Mouse (Mus musculus) kidney, postnatal 10 days (tissue): ENCODE measurements around the gene Cav2.

ENCODE experiments used
- DNase-seq: peaks from one replicate; pipeline ENCODE4 v3.0.0; 2021; ENCODE audit warnings: mixed read lengths

Cav2 gene

DNA sequence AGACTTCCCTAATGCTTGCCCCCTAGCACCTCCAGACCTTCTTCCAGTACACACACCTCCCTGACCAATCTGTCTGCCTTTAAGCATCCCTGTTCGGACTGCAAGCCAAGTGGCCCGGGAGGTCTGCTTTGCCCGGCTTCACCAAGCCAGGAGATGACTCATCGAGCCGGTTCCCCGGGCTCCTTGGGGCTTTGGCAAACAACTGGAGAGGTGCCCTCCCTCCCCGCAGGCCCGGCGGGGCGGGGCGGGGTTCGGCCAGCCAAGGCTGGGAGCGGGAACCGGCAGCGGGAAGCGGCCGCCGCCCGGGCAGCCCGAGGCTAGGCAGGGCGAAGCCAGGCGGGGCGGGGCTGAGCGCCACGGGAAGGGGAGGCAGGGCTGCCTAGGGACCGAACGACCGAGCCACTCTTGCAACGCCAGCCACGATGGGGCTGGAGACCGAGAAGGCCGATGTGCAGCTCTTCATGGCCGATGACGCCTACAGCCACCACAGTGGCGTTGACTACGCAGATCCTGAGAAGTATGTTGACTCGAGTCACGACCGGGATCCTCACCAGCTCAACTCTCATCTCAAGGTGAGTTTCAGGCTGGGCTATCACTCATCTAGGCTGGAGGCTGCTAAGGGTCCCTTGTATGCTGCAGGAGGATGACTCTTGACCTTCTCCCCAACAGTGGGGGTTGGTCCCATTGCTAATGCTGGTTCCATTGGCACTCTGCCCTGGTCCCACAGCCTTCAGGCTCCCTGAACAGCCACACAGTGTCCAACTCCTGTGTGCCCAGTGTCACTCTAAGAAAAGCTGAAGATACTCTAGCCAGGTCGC is at the start of gene Cav2:
Gene Cav2 (plus strand): TSS at position 247 of the 818 bp plus-strand sequence.
- DNase-seq = peak; percentile 87

DNA sequence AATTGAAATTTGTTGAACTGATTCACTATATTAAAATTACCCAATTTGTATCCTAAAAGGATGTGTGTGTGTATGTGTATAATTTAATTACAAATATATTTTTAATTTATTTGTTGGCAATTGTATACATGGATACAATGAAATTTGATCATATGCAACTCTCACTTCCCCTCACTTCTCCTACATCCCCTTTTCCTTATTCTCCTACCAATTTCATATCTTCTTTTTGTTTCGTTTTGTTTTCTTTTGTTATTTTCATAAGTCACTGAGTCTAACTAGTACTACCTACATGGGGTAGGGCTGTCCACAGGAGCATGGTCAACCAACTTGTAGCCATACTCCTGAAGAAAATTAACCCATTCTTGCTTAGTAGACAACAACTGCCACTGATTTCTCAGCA is 41.3 kb upstream of the Cav2 start:
- DNase-seq = no peak

DNA sequence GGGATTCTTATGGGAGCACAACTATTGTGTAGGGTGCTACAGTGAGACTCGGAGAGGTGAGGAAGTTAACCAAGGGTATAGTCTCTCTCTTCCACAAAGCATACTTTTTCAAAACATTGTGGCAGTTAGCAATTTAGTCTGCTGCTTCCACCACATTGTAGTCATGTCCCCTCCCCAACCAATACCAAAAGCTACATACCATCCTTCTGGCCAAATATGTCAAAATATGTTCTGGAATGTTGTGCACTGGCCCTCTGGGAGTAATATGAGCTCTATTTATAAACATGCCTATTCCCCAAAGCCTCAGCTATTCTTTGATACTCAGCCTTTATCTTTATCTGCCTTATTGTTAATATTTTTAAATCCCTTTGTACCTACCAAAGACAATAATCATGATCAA is 40.0 kb upstream of the Cav2 start:
- no peak for DNase-seq

DNA sequence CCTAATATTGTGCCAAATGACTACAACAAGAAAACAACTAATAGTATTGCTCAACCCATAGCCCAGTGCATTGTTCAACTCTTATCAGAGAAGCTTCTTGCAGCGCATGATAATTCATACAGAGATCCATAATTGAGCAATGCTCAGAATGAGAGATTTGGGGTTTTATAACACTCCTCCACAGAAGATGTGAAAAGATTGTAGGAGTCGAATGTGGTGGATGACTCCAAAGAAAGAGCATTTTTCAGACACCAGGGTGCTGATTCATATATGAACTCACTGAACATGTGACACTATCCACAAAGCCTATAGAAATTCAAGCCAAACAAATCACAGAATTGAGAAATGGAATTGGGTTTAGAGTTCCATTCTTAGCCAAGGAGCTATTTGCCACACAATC is 34.0 kb upstream of the Cav2 start:
- DNase-seq = no peak

DNA sequence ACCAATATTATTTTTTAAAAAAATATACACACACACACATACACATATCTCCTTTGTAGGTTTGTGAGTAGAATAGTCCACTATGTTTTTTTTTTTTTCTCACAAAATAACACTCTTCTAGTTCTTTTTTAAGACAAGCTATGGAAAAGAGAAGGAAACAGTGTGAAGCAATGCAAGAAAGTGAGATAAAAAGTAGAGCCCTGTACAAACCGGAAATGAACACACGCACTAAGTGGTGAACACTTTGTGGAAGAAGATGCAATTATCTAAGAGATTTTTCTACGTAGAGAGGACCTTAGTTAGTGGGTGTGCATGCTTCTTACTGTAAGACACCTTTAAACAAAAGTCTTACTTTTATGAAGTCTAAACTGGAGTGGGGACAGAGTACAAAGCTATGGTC is 33.3 kb upstream of the Cav2 start:
- no peak for DNase-seq

DNA sequence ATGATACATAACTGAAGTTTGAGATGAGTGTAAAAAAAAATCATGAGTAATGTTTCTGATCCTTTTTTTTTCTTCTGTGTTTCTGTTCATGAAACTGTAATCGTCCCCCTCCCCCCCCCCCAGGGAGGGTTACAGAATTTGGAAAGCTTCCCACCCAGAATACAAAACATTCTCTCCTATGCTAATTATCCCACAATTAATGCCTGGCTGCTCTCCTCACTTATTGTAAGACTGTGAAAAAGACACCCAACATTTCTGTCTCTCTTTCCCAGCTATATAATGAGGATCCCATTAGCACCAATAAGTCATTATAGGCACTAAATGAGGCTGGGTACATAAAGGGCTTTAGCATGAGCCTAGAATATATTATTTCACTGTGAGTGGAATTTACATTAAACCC is 32.7 kb upstream of the Cav2 start:
- no peak for DNase-seq

DNA sequence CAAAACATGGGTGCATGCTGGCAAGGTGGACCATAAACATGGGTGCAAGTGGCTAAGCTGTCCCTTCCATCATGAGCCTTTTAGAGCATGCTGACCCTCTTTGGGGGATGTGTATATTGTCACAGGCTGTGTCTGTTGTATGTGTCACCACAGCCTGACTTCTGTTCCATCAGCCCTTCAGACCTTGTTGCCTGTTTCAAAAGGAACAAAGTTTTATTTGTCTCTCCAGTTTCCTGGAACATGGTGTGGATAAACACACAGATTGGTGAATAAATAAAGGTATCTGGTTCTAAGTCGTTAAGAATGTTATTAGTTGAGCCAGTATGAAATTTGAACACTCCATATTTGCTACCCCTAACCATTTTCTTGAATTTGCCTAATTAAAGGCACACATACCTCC is 29.0 kb upstream of the Cav2 start:
- DNase-seq = no peak

DNA sequence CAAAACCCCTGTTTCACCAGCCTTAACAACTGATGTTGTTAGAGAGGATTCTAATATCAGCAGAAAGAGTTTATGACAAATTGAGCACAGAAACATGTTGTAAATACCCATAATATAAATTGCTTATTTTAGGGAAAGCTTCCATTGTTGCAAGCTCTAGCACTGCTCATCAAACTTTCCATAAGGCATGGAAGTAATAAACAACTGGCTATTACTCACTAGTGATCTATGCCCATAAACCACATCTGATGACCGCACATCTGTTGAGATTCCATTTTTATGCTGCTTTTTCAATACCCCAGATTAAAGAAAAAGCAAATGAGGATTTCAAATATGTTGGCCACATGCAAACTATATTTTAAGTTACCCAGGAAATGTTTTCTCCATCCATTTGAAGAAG is 22.8 kb upstream of the Cav2 start:
- DNase-seq = no peak

DNA sequence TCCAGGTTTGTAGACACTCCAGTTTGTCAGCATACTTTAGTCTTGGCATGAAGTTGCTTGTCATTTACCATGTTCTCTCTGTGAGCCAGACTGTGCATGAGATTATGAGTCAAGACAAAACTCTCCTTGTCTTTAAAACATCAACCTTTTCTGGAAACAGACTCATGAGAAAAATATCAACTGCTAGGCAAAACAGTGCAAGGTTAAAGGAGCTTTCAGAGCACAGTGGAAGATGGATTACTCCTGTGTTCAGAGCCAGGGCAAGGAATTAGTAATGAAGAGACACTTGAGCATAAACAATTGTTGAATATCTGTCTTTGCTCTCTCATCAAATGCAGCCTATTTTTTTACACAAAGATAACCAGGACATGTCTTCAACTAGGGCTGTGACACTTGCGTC is 22.1 kb upstream of the Cav2 start:
- DNase-seq = no peak

DNA sequence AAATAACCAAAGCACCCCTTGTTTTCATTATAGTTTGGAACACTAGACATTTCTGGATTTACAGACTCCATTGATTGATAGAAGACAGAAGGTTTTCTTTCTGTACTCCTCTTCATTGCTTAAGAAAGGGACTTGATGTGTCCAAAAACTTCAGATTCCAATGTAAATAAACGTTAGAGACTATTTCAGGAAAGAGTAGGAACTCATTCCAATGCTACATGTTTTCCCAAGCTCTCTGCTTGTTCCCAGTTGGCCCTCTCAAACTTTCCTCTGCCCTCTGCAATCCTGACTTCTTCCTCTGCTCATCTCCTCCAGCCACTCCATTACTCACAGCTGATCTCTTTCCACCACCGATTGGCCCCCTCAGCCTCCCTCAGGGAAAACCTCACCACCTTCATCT is 18.2 kb upstream of the Cav2 start:
- DNase-seq = no peak

DNA sequence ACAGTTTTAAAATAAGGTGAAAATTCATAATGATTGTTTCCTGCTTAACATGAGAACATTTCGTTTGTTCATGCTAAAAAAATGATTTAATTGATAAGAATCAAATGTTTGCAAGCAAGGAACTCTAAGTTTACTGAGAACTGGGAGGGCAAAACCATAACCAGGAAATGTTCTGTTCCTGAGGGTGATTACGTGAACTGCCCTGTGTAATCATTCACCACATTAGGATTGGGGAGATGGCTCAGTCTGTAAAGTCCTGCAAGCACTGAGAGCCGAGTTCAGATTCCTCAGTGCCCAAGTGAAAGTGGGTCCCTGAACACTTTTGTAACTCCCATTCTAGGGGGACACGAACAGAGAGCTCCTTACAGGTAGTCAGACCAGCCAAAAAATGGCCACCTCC is 15.9 kb upstream of the Cav2 start:
- no peak for DNase-seq

DNA sequence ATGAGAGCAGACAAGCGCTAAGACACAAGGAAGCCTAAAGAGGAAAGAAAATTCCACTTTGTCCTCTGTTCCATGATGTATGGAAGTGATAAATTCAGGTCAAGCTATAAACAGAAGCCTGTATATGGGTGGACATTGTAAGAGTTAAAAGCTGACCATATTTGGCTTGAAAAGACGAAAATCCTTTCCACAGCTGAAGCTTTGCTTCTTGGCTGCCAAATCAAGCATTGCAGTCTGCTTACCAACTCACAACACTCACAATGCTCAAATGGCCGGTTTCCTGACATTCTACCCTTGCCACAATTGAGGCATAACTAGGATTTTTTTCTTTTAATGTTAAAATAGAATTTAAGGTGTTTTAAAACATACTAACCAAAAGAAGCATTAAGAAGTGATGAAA is 14.5 kb upstream of the Cav2 start:
- no peak for DNase-seq

DNA sequence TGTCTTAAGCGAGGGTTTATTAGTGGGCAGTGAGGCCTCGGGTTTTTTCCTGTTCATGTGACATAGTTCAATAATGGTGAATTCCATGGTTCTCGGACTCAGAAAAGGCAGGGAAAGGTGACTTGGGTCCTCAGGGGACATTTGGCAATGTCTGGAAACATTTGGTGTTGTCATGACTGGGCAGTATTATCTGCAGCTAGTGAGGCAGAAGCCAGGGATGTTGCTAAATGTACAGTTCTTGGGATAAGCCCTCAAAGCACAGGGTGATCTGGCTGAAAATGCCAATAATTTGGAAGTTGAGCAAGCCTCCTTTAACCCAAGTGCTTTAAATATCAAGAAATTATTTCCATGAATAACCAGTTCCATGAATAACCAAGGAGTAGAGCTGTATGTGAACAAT is 2.6 kb upstream of the Cav2 start:
- DNase-seq = no peak

DNA sequence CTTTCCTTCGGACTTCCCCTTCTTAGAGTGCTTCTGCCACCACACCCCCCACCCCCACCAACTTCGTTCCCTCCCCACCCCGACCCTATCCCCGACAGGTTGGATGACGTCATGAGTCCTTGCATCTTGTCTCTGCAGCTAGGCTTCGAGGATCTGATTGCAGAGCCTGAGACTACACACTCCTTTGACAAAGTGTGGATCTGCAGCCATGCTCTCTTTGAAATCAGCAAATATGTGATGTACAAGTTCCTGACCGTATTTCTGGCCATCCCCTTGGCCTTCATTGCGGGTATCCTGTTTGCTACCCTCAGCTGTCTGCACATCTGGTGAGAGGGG is 740 bp downstream of the Cav2 start:
- DNase-seq = no peak

DNA sequence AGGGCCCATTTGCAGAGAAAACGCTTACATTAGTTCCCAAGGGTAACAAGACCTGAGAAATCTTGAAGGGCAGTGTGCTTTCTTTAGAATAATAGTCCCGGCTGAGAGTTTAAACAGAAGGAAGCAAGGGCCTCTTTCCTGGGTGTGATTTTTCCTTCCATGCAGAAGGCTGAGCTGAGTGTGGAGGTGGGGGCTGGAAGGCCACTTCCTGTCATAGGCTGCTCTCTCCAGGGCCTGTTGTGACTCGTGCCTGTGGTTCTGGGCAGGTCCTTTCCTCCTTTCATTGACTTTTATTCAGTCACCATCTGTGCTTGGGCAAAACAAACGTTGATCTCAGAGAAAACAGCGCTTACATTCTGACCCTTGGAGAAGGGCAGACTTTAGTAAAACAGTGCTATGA is 1.2 kb downstream of the Cav2 start:
- peak; percentile 43 for DNase-seq

DNA sequence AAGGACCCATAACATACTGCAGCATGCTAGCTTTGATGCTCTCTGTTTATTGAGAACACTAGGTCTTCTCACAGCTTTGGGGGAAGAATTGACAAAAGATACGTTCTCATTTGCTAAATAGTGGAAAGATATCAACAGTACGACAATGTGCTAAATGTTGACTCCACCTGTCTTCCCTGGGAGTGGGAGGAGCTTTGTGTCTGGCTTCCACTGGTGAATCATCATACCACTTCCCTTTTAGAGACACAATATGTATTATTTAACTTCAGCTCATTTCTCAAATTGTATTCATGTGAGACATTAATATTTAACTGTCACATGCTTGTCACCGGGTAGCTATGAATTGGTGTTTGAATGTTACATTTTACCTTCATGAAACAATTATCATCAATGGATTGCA is 2.8 kb downstream of the Cav2 start:
- no peak for DNase-seq

DNA sequence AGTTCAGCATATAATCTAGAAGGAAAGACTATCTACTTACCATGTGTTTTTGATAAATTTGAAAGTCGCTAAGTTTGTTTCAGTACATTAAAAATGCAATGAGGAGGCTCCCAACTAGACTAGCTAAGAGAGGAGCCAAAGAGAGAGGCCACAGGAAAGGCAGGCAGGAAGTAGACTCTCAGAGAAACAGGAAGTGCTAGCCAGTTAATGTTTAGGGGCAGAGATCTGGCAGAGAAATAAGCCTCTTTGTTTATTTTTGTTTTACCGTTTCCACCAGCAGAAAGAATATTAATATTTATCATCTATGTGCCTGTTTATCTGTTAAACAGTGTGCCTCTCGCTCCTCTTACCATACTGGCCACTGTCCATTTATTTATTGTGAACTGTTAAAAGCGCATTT is 5.4 kb downstream of the Cav2 start:
- no peak for DNase-seq

DNA sequence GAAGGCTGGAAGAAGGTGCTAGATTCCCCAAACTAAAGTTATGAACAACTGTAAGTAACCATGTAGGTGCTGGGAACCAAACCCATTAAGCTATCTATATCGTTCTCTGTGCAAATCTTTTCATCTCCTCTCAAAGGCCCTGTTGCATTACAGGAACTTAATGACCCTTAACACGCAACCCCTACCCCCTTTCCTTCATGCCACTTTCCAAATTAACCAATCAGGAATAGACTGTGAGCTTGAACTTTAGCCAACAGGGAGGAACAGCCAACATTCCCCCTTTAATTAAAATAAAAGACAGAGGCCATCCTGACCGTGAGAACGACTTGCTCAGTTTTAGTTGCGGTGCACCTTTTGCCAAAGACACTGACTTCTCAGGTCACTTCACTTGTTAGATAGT is 14.1 kb downstream of the Cav2 start:
- DNase-seq = no peak

DNA sequence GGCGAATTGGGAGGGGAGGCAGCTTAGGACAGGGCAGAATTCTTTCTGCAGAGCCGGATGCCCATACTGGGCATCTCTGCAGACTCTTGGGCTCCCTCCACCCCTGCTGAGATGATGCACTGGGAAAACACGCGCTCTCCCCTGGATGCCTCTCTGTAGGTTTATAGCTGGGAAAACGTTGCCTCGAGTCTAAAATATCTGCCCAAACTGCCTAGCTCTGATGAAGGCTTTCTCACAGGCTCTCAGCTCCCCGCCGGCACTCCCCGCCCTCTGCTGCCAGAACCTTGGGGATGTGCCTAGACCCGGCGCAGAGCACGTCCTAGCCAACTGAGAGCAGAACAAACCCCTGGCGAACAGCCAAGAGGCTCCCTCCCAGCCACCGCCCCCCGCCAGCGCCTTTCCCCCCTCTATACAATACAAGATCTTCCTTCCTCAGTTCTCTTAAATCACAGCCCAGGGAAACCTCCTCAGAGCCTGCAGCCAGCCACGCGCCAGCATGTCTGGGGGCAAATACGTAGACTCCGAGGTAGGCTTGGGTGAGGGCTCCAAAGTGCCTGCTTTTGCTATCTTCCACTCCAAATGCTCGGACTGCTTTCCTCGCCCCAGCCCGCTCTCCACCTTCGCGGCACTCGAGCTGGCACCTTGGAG is 25.1 kb downstream of the Cav2 start, which contains the start of gene Cav1:
Gene Cav1 (plus strand): TSS at position 382 of the 648 bp plus-strand sequence.
- DNase-seq = peak; percentile 85

DNA sequence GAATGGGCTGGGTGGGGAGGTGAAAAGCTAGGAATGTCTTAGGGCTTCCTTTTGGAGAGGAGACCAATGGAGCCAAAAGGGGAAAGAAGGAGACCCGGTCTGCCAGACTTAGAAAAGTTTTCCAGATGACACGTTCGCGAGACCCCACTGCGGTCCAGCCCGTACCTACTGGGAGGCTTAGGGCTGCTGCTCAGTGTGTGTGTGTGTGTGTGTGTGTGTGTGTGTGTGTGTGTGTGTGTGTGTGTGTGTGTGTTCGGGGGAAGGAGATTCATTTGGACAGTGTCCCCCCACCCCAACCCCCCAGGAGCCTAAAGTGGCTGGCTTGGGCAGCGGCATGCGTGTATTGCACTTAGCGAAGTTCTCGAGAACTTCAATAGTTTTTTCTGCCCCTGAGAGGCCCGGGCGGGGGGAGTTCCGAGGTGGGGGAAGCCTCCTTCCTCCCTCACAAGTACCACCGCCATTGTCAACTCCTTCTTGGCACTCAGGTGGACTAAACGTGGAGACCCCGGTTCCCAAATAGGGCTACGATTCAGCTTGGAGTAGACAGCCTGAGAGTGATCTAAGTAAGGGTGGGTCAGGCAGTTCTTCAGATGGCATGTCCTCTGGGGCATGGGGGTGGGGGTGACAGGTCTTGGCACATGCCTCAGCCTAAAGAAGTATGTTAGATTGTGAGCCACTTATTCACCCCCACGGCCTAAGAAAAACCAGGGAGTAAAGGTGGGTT is 25.8 kb downstream of the Cav2 start:
- peak; percentile 44 for DNase-seq

DNA sequence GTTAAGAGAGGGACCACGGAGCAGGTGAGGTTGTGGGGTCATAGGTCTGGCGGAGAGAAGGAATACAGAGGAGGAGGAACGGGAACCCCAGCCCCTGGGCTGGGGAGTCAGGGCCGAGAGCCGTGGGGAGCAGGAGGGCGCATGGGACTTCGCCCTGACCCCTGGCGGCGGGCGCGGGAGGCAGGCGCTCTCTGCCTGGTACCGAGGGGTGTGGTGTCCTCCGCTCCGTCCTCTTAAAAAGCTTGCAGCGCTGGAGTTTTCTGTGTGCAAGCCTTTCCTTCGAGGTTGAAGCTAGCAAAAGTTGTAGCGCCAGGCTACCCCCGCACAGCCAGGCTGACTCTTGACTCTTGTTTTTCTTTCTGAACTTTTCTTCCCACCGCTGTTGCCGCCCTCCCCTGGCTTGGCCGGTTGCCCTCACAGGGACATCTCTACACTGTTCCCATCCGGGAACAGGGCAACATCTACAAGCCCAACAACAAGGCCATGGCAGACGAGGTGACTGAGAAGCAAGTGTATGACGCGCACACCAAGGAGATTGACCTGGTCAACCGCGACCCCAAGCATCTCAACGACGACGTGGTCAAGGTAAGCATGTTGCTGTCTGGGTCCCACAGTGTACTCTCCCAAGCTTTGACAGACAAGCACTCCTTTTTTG is 26.6 kb downstream of the Cav2 start:
- peak; percentile 86 for DNase-seq

DNA sequence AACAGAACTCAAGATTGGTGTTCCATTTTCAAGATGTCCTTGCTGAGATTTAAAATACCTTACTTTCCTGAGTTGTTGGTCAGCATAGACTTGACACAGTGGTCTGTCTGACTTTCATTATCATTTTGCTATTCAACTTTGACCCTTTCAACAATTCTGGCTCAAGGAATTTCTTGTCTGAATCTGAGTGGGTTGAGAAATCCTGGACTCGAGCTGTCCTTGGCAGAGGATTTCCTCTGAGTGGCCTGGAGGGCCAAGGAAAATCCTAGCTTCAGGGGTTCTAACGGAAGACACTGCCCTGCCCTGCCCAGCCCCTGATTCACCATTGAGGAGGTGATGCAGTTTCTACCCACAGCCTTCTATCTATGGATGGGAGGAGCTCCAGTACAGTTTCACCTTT is 27.7 kb downstream of the Cav2 start:
- no peak for DNase-seq

DNA sequence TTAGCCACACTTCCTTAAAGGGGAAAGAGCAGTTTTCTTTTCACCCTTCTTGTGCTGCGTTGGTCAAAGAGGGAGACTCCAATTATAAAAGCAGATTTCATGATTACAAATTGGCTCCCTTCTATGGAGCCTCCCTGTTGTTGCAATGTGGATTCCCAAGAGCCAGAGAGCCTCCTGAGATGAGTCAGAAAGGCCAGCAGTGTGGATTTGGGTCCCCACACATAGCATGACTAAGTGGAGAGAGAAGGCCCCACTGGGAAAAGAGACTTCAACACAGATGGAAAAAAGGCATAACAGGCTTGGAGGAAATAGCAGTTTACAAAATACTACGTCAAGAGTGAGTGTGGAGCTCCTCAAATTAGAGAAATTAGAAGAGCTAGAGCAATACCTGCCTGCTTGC is 28.3 kb downstream of the Cav2 start:
- no peak for DNase-seq

DNA sequence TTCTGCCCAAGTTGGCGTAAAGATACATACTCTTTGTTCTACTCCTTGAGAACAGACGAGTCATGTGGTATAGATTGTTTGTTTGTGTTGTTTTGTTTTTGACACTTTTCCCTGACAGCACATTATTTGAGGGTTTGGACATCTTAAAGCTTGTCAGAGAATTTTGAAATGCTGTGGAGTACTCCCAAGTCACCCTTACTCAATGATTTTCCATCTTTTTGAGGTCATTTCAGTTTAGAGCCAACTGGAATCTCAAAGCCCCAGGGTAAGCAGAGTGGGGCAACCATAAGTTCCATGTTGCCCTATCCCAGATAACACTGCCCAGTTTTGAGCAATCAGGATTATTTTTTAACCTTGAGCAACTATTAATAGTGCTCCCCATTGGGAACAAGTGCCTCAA is 33.3 kb downstream of the Cav2 start:
- no peak for DNase-seq
